8 mouse cellular contexts compared by ENCODE assay signal in genomic region chr15:97970299-97970698, GRCm38 (mm10). TPM values are rescaled to one million over a fixed set of nuclear protein-coding genes. Genes with fewer than 3 reads are reported as not detected.
DNase-seq lines count a peak whose midpoint lies in the region; ATAC-seq lines count a peak whose summit lies in the region.

No protein-coding gene starts in this region.

- WGBS in embryonic facial prominence, embryonic 11.5 days: 42% methylated on average over 6 of the region's 6 CpGs

- H3K36me3 ChIP-seq in embryonic facial prominence, embryonic 11.5 days (replicated peaks; ENCODE audit: control insufficient read depth, insufficient read depth, low read depth, low read length): no peaks in the 10 kb centered on the region

- ATAC-seq in frontal cortex, adult (ENCODE audit: low TSS enrichment): peak; percentile 87
- no peak for ATAC-seq in embryonic facial prominence, embryonic 11.5 days (replicated peaks; ENCODE audit: insufficient number of reproducible peaks, low FRiP score, low TSS enrichment, low read depth)

- H3K4me3 ChIP-seq in embryonic facial prominence, embryonic 11.5 days (ENCODE audit: low read depth, low read length): no peak overlapping the region

- no peak overlapping the region for H3K4me2 ChIP-seq in embryonic facial prominence, embryonic 11.5 days (ENCODE audit: low read depth, low read length)

- H3K27ac ChIP-seq in embryonic facial prominence, embryonic 11.5 days (replicated peaks; ENCODE audit: low read depth, low read length): no peak overlapping the region

- H3K9me3 ChIP-seq in embryonic facial prominence, embryonic 11.5 days (replicated peaks; ENCODE audit: control insufficient read depth, low read length): no peaks in the 10 kb centered on the region

- H3K9ac ChIP-seq in embryonic facial prominence, embryonic 11.5 days (replicated peaks; ENCODE audit: low read length): no peak overlapping the region

- no peaks in the 10 kb centered on the region for H3K27me3 ChIP-seq in embryonic facial prominence, embryonic 11.5 days (ENCODE audit: control insufficient read depth, insufficient read depth, low read length)

- DNase-seq in frontal cortex, postnatal 10 days (ENCODE audit: low spot score in 2 of 2): no peak
- peak; percentile 42 to 44 for DNase-seq in right cerebral cortex, adult 2 months (ENCODE audit: low spot score in 2 of 2)
- DNase-seq in right cerebral cortex, postnatal 25 days: no peak
- DNase-seq in embryonic facial prominence, embryonic 11.5 days (ENCODE audit: low spot score): peak; percentile 60
- DNase-seq in naive thymus-derived CD4-positive, alpha-beta T cell, adult 2 months (ENCODE audit: low read depth): peak; percentile 57
- DNase-seq in left cerebral cortex, adult 8-10 months (ENCODE audit: low spot score in 2 of 2): no peak
- no peak for DNase-seq in heart, adult 8-10 months (ENCODE audit: low spot score)

- no peaks in the 10 kb centered on the region for H3K4me1 ChIP-seq in embryonic facial prominence, embryonic 11.5 days (ENCODE audit: control insufficient read depth, insufficient read depth, low read length)

RNA-seq across cellular contexts. Expression of gene Tmem106c, which starts 6.3 kb away (rescaled TPM):
- polyA plus RNA-seq in embryonic facial prominence, embryonic 11.5 days (2014; fragmentation: Nextera tagmentation; extraction: Ambion mirVana): 39.1 and 40.6 TPM in 2 replicates
- total RNA-seq in left cerebral cortex, adult 8-10 months (2022): 10 to 100 TPM; 32.2 to 37.7 (median 34.1) TPM
- 10 to 100 TPM; 12.8 to 17.9 (median 14.9) TPM for total RNA-seq in heart, adult 8-10 months (2022)

RNA-seq across cellular contexts. Expression of gene Col2a1, which starts 34.2 kb away (rescaled TPM):
- 161 and 177 TPM in 2 replicates for polyA plus RNA-seq in embryonic facial prominence, embryonic 11.5 days (2014; fragmentation: Nextera tagmentation; extraction: Ambion mirVana)
- total RNA-seq in left cerebral cortex, adult 8-10 months (2022): 1 to 10 TPM; 1.3 to 2.2 (median 1.6) TPM
- under 1 TPM in 2 of 4 experiments, not detected in 2; 0.06 to 0.19 TPM for total RNA-seq in heart, adult 8-10 months (2022)

RNA-seq across cellular contexts. Expression of gene Vdr, which starts 59.9 kb away (rescaled TPM):
- polyA plus RNA-seq in embryonic facial prominence, embryonic 11.5 days (2014; fragmentation: Nextera tagmentation; extraction: Ambion mirVana): 0.29 and 0.36 TPM in 2 replicates
- 1 to 10 TPM in 1 of 4 experiments, under 1 TPM in 3; 0.36 to 1.4 (median 0.64) TPM for total RNA-seq in left cerebral cortex, adult 8-10 months (2022)
- 1 to 10 TPM in 3 of 4 experiments, under 1 TPM in 1; 0.98 to 1.6 (median 1.4) TPM for total RNA-seq in heart, adult 8-10 months (2022)

Comparison
In these comparisons a context has a peak if more than half of its experiments do, and no peak if none do; other contexts are left out.
1. DNase-seq: peak in right cerebral cortex, adult 2 months (2 of 2), embryonic facial prominence, embryonic 11.5 days (single experiment) and naive thymus-derived CD4-positive, alpha-beta T cell, adult 2 months (single experiment); none in frontal cortex, postnatal 10 days (0 of 2), right cerebral cortex, postnatal 25 days (single experiment), left cerebral cortex, adult 8-10 months (0 of 2) and heart, adult 8-10 months (single experiment).